Mouse (Mus musculus): Measurements from ENCODE around the gene Ubac2.

DNA sequence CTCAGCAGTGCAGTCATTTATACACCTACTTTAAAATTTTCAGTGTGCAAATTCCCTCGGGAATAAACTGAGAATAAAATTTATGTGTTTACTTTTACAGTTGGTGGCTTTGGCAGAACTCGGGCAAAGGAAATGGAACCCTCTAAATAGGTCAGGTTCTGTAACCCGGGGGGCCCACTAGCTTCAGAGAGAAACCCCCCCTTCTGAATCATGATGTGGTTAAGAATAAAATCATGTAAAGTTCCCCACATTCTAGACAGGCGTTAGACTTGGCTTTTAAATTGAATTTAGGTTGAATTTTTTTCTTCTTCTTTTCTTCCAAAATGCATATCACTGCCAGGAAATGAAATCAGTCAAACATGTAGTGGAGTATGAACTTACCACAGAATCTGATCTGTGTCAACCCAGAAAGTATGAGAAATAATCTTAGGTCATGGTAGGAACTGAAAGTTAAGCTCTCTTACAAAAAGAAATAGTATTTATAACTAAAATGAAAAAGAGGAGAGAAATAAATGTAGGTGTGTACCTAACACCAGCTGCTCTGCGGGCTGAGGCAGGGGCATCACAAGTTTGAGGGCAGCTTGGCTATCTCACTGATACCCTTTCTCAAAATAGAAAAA, 76.9 kb downstream of the Ubac2 start:
- TF ChIP-seq CTCF (IDR thresholded peaks at IDR 0.05; ENCODE audit: low read depth) (no peak), EP300 (optimal IDR thresholded peaks at IDR 0.05) (no peak)
